20 mouse cellular contexts compared by ENCODE assay signal in genomic region chr12:84496795-84497194, GRCm38 (mm10).
"Had no signal": no experiment of that assay in that cellular context is flagged by ENCODE, and none has a peak within 500 bp of the region (broad histone marks: within the 10 kb centered on the region; RNA-seq: fewer than 3 reads in every experiment).

No protein-coding gene starts in this region.

- H3K4me1 ChIP-seq: megakaryocyte, embryonic 14.5 days had no signal

- H3K9ac ChIP-seq: liver, embryonic 14.5 days; lung, embryonic 14.5 days; neural tube, embryonic 13.5 days; neural tube, embryonic 15.5 days had no signal

- H3K9me3 ChIP-seq: megakaryocyte, embryonic 14.5 days; midbrain, embryonic 10.5 days; neural tube, embryonic 13.5 days; neural tube, embryonic 15.5 days had no signal

- H3K27me3 ChIP-seq: megakaryocyte, embryonic 14.5 days; neural tube, embryonic 15.5 days had no signal

- ATAC-seq: midbrain, embryonic 16.5 days had no signal

- DNase-seq: lung, adult 18-20 months; lung, embryonic 14.5 days; lung, postnatal 10 days; lung, postnatal 4 days; midbrain, embryonic 14.5 days; retina, postnatal 1 day; right cerebral cortex, adult 18-20 months; right cerebral cortex, postnatal 25 days; right cerebral cortex, postnatal 4 days; spleen, adult 18-20 months; thymus, adult 2 months; thymus, postnatal 25 days; thymus, postnatal 4 days had no signal

- H3K27ac ChIP-seq: liver, embryonic 14.5 days; midbrain, embryonic 10.5 days; neural tube, embryonic 13.5 days; neural tube, embryonic 15.5 days had no signal

- H3K36me3 ChIP-seq: neural tube, embryonic 13.5 days; neural tube, embryonic 15.5 days had no signal

- H3K4me3 ChIP-seq: megakaryocyte, embryonic 14.5 days; midbrain, embryonic 10.5 days; myocyte; neural tube, embryonic 13.5 days; neural tube, embryonic 15.5 days had no signal
